Mouse (Mus musculus): ENCODE data around the gene Fxyd3. TPM values are rescaled to one million over a fixed set of nuclear protein-coding genes. Genes with fewer than 3 reads are reported as not detected.

Fxyd3 gene
- not detected in 2 replicates for polyA plus RNA-seq (2015; fragmentation: Nextera tagmentation; extraction: Ambion mirVana)

DNA sequence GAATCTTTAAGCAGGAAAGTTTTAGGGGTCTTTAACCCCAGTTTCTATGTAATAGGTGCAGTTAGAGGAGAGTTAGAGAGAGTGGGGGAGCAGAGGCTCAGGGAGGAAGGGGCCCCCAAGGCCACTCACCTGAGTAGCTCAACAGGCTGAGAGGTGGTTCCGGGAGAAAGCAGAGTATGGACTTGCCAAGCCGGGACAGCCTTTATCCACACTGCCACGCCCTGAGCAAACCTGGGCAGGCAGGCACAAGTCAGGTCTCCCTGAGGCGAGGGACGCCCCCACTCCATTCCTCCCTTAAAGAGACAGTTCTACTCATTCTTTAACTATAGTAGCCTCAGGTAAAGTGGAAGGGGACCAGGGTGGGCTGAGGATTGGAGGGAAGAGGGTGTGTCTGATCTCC, at the start of gene Fxyd3:
Fxyd3 (minus strand) TSS at position 213 of the 400 bp plus-strand sequence.
- no peaks in the 10 kb centered on the region for H3K4me1 ChIP-seq
- WGBS, result 79% methylated on average over 5 of the region's 5 CpGs
- H3K9me3 ChIP-seq, result no peaks in the 10 kb centered on the region
- ATAC-seq (replicated peaks), result no peak
- no peak within 1 kb of the TSS for H3K4me3 ChIP-seq
- no peak within 1 kb of the TSS for H3K9ac ChIP-seq
- H3K4me2 ChIP-seq, result no peak within 1 kb of the TSS
- no peaks in the 10 kb centered on the region for H3K27me3 ChIP-seq (replicated peaks)
- no peak within 1 kb of the TSS for H3K27ac ChIP-seq
- H3K36me3 ChIP-seq (replicated peaks), result no peaks in the 10 kb centered on the region

DNA sequence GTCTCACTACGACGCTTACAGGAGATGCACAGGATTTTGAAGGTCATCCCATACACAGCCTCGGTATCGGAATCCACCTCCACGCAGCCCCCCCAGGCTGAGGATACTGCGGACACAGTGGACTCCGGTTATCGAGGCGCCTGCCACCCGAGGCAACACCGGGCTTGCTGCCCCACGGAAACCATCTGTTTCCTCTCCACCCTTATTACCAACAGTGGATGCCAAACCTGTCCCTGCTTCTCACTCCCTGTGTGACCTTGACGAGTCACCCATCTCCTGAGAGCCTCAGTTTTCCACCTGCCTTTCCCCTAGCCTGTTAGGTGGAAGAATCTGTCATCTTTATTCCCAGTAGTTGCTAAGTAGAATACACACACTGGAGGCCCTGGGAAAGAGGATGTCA, 48.6 kb upstream of the Fxyd3 start:
- Histone ChIP-seq H3K27ac (no peak overlapping the region), H3K36me3 (replicated peaks) (peaks cover 5% of the 10 kb centered on the region), H3K4me3 (no peak overlapping the region), H3K9ac (no peak overlapping the region), H3K9me3 (no peaks in the 10 kb centered on the region), H3K4me1 (peaks cover 19% of the 10 kb centered on the region), H3K27me3 (replicated peaks) (peaks cover 19% of the 10 kb centered on the region), H3K4me2 (no peak overlapping the region)
- ATAC-seq (replicated peaks), result no peak
- 86% methylated on average over 13 of the region's 13 CpGs for WGBS

DNA sequence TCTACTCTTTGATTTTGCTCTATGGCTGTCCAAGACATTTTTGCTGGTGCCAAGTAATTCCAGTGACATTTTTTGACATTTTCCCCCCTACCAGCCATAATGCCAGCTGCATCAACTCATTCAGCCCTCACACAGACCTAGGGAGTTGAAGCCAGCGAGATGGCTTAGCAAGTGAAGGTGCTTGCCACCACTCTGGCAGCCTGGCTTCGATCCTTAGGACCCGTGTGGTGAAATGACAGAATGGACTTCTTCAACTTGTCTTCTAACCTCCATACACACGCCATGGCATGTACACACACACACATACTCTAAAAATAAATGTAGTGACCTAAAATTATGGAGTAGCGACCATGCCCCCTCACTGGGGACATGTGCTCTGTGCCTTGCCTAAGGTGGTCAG, 47.9 kb upstream of the Fxyd3 start:
- H3K27me3 ChIP-seq (replicated peaks), result peaks cover 19% of the 10 kb centered on the region
- H3K9ac ChIP-seq, result no peak overlapping the region
- H3K4me1 ChIP-seq, result peaks cover 19% of the 10 kb centered on the region
- no peak overlapping the region for H3K4me3 ChIP-seq
- 88% methylated on average over 5 of the region's 5 CpGs for WGBS
- no peak for ATAC-seq (replicated peaks)
- H3K9me3 ChIP-seq, result no peaks in the 10 kb centered on the region
- H3K4me2 ChIP-seq, result no peak overlapping the region
- no peak overlapping the region for H3K27ac ChIP-seq
- H3K36me3 ChIP-seq (replicated peaks), result no peaks in the 10 kb centered on the region; the same call in 1 of the 2 replicates

DNA sequence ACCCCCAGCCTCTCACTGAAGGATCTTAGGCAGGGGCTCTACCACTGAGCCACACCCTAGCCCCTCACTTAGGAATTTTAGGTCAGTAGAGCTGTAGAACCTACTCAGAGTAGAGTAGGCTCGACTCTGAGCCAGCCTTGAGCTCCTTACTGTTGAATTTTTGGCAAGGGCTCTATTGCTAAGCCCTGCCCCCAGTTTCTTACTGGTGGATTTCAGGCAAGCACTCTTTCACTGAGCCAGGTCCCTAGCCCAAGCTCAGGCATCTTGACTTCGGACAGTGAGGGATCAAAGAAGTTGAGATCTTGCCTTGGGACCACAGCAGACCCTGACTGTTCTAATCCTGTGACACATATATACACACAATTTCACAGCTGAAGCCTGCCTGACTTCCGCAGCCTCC, 47.2 kb upstream of the Fxyd3 start:
- 85% methylated on average over 3 of the region's 3 CpGs for WGBS
- Histone ChIP-seq H3K9ac (no peak overlapping the region), H3K4me1 (peaks cover 19% of the 10 kb centered on the region), H3K4me2 (no peak overlapping the region), H3K27ac (no peak overlapping the region), H3K36me3 (replicated peaks) (no peaks in the 10 kb centered on the region; the same call in 1 of the 2 replicates), H3K4me3 (no peak overlapping the region), H3K9me3 (no peaks in the 10 kb centered on the region), H3K27me3 (replicated peaks) (peaks cover 19% of the 10 kb centered on the region)
- ATAC-seq (replicated peaks), result no peak

DNA sequence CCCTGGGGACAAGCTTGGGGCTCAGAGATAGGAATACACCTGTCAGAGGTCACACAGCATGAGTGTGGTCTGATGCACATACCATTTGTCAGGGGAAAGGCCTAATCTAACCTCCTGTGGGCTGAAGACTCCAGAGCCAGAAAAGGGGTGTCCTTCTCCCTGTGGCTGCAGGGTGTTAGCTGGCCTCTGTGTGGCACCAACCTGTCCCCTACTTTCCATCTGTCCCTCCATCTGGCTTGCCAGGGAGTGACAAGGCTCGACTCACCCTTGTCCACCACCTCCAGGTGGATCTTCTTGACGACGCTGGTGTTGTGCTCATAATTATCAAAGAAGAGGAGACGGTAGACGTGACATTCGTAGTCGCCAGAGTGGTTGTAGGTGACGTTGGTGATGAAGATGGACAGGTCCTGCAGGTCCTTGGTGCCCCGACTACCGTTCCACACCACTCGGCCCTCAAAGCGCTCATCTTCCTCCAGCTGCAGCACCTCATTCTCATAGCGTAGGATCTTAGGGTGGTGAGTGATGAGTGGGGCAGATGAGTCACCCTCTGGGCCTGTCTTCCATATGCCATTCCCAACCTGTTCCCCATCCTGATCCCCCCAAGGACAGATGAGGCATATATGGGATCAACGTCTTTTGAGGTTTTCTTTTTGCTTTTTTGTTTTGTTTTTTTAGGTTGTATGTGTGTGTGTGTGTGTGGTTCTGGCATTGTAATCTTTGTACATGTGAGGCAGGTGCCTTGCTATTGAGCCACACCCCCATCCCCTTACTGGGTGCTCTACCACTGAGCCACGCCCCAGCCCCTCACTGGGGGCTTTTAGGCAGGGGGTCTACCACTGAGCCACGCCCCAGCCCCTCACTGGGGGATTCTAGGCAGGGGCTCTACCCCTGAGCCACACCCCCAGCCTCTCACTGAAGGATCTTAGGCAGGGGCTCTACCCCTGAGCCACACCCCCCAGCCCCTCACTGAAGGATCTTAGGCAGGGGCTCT, 46.4 kb upstream of the Fxyd3 start:
- Histone ChIP-seq H3K4me2 (no peak overlapping the region), H3K27me3 (replicated peaks) (peaks cover 19% of the 10 kb centered on the region), H3K36me3 (replicated peaks) (no peaks in the 10 kb centered on the region), H3K4me3 (no peak overlapping the region), H3K4me1 (peaks cover 19% of the 10 kb centered on the region), H3K9ac (no peak overlapping the region), H3K27ac (no peak overlapping the region), H3K9me3 (no peaks in the 10 kb centered on the region)
- 90% methylated on average over 16 of the region's 16 CpGs for WGBS
- ATAC-seq (replicated peaks), result no peak

DNA sequence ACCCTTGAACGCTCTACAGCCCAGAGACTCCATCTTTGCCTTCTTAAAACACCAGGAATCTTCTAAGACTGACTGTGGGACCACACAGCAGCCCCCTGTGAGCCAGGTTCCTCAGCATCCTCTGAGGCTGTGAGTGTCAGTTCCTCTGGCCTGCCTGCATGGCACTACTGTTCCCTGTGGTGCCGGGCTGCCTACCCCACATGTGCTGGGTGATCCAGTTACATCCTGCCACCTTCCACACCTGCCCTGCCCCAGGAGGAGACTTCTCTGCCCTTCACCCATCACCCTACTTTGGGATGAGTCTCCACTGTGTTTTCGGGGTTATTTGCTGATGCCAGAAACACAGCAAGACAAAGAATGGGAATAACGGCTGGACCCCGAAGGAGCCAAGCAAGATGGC, 43.1 kb upstream of the Fxyd3 start:
- 83% methylated on average over 5 of the region's 5 CpGs for WGBS
- H3K36me3 ChIP-seq (replicated peaks), result no peaks in the 10 kb centered on the region
- H3K9ac ChIP-seq, result no peak overlapping the region
- H3K4me1 ChIP-seq, result no peaks in the 10 kb centered on the region
- no peak overlapping the region for H3K4me3 ChIP-seq
- H3K27me3 ChIP-seq (replicated peaks), result peaks cover 5% of the 10 kb centered on the region; the same call in 1 of the 2 replicates
- H3K27ac ChIP-seq, result no peak overlapping the region
- H3K9me3 ChIP-seq, result no peaks in the 10 kb centered on the region
- H3K4me2 ChIP-seq, result no peak overlapping the region
- ATAC-seq (replicated peaks), result no peak

DNA sequence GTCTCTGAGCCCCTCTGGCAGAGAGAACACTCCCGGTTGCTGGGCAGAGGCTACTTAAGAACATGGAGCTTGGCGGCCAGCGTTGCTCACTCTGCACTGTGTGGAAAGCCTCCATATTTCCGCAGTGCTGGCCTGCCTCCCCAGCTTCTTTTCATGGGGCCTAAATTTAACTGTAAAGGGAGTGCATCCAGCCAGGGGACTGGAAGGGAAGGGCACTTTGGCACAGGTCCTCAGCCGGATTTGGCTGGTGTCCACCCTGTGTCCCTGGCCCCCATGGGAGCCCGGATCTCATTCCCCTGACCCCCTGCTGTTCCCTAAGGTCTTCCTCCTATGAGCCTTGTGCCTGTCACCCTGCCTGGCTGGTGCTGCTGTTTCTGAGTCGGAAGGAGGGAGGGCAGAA, 42.0 kb upstream of the Fxyd3 start:
- WGBS, result 80% methylated on average over 7 of the region's 7 CpGs
- H3K27me3 ChIP-seq (replicated peaks), result peaks cover 3% of the 10 kb centered on the region; the same call in 1 of the 2 replicates
- no peak overlapping the region for H3K9ac ChIP-seq
- no peaks in the 10 kb centered on the region for H3K9me3 ChIP-seq
- ATAC-seq (replicated peaks), result no peak
- no peak overlapping the region for H3K4me2 ChIP-seq
- no peaks in the 10 kb centered on the region for H3K36me3 ChIP-seq (replicated peaks)
- no peak overlapping the region for H3K4me3 ChIP-seq
- no peaks in the 10 kb centered on the region for H3K4me1 ChIP-seq
- no peak overlapping the region for H3K27ac ChIP-seq

DNA sequence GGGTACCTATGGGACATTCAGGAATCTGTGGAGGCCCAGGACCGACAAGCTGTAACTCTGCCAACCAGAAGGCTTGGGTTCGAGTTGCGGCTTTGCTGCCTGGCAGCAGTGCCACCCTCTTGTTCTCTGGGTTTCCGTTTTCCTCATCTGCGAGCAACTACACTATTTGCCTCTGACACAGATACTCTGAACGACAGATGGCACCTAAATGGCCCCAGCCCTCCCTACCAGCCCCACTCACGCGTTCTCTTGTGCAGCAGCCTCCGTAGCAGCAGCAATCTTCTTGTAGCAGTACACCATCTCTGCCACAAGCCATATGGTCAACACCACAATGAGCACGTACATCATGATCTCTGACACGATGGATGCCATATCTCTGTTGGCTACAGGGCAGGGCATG, 41.0 kb upstream of the Fxyd3 start:
- ATAC-seq (replicated peaks), result no peak
- no peaks in the 10 kb centered on the region for H3K9me3 ChIP-seq
- H3K27ac ChIP-seq, result no peak overlapping the region
- H3K4me1 ChIP-seq, result no peaks in the 10 kb centered on the region
- no peak overlapping the region for H3K4me3 ChIP-seq
- H3K4me2 ChIP-seq, result no peak overlapping the region
- peaks cover 3% of the 10 kb centered on the region; the same call in 1 of the 2 replicates for H3K27me3 ChIP-seq (replicated peaks)
- H3K9ac ChIP-seq, result no peak overlapping the region
- no peaks in the 10 kb centered on the region for H3K36me3 ChIP-seq (replicated peaks)
- WGBS, result 86% methylated on average over 11 of the region's 11 CpGs

DNA sequence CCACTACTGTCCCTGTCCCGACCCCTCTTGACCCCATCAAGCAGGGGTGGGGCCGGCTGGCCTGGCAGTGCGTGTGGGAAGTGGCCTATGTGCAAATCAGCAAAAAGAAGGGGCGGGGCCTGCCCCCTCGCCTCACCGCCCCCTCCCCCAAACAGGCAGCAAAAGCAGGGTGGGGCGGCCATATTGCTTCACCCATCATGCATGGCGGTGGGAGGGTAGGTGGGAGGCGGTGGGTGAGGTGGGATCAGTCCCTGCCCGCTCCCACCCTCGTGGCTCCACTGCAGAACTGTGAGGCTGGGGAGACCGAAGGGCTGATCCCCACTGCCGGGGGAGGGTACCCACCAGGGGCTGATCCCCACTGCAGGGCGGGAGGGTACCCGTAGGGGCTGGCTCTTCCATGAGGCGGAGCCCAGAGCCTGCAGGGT, 40.2 kb upstream of the Fxyd3 start:
- no peak for ATAC-seq (replicated peaks)
- H3K9ac ChIP-seq, result no peak overlapping the region

DNA sequence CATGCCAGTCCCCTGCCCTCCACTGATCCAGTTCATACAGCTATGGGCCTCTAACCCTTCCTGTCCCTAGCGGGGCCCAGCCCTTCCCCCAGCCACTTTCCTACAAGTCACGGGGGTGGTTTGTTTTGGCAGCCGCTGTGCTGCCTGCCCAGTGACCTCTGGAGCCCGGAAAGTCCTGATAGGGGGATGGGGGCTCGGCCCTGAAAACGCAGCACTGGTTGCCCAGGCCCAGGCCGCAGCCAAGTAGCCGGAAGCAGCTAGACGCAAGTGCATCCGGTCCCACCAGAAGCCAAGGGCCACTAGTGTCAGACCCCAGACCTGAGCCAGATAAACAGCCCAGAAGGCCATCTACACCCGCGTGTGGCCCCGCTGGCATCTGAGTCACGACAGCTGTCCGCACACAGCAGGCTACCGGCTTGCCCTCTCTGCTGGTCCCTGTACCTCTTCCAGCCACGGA, 39.1 kb upstream of the Fxyd3 start:
- H3K36me3 ChIP-seq (replicated peaks), result no peaks in the 10 kb centered on the region
- H3K9me3 ChIP-seq, result no peaks in the 10 kb centered on the region
- no peaks in the 10 kb centered on the region for H3K4me1 ChIP-seq
- H3K27me3 ChIP-seq (replicated peaks), result peaks cover 3% of the 10 kb centered on the region; the same call in 1 of the 2 replicates
- no peak overlapping the region for H3K4me2 ChIP-seq
- WGBS, result 42% methylated on average over 17 of the region's 17 CpGs
- H3K4me3 ChIP-seq, result no peak overlapping the region
- H3K27ac ChIP-seq, result no peak overlapping the region
- no peak overlapping the region for H3K9ac ChIP-seq
- no peak for ATAC-seq (replicated peaks)

More for the DNA sequence above, 40.2 kb upstream of the Fxyd3 start:
- Histone ChIP-seq H3K36me3 (replicated peaks) (no peaks in the 10 kb centered on the region), H3K27me3 (replicated peaks) (peaks cover 3% of the 10 kb centered on the region; the same call in 1 of the 2 replicates), H3K27ac (no peak overlapping the region), H3K4me2 (no peak overlapping the region), H3K4me1 (no peaks in the 10 kb centered on the region), H3K9me3 (no peaks in the 10 kb centered on the region), H3K4me3 (no peak overlapping the region)
- WGBS, result 39% methylated on average over 14 of the region's 16 CpGs

DNA sequence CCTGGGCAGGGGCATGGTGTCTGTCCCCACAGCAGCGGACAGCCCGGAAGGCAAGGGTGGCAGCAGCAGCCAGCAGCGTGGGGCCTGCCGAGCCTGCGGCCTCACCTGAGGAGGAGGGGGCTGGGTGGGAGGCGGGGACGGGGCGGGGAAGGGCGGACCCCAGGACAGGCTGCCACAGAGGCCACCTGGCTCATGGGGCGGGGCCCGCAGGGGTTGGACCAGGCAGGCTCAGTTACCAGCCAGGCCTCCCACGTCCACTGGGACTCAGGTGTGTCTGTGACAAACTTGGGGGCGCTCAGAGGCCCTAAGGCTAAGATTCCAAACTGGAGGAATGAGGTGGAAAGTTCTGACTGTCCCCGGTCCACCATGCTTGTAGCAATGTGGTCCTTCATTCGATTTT, 38.7 kb upstream of the Fxyd3 start, which contains the start of gene Hpn:
Hpn (minus strand) TSS at position 109 of the 400 bp plus-strand sequence.
- WGBS, result 21% methylated on average over 15 of the region's 15 CpGs
- Histone ChIP-seq H3K9me3 (no peaks in the 10 kb centered on the region), H3K27me3 (replicated peaks) (peaks cover 3% of the 10 kb centered on the region; the same call in 1 of the 2 replicates), H3K4me3 (no peak within 1 kb of the TSS), H3K4me1 (no peaks in the 10 kb centered on the region), H3K4me2 (no peak within 1 kb of the TSS), H3K36me3 (replicated peaks) (no peaks in the 10 kb centered on the region), H3K9ac (no peak within 1 kb of the TSS), H3K27ac (no peak within 1 kb of the TSS)
- ATAC-seq (replicated peaks), result no peak

DNA sequence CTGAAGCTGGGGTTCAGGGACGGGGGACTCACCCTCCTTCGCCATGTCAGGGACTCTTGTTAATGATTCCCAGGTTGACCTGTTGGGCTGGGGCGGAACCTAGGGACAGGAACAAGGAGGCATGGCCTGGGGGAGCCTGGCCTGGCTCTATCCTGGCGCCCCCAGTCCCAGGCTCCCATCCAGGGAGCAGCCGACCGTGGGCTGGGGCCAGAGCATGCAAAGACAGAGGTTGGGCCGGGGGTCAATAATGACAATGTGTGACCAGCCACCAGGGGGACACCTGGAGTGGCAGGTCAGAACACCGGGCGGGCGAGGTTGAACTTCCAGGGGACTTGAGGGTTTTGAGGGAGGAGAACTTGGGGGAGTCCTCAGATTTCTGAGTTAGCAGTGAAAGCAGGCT, 38.1 kb upstream of the Fxyd3 start:
- Histone ChIP-seq H3K9me3 (no peaks in the 10 kb centered on the region), H3K4me1 (no peaks in the 10 kb centered on the region), H3K9ac (no peak overlapping the region), H3K4me3 (no peak overlapping the region), H3K27me3 (replicated peaks) (peaks cover 3% of the 10 kb centered on the region; the same call in 1 of the 2 replicates), H3K4me2 (no peak overlapping the region), H3K36me3 (replicated peaks) (no peaks in the 10 kb centered on the region), H3K27ac (no peak overlapping the region)
- 59% methylated on average over 10 of the region's 10 CpGs for WGBS
- no peak for ATAC-seq (replicated peaks)

Data from midbrain, embryonic 15.5 days (tissue).